Mouse (Mus musculus): ENCODE measurements around the gene Olfr959. TPM values are rescaled to one million over a fixed set of nuclear protein-coding genes. Genes with fewer than 3 reads are reported as not detected.

Olfr959 gene
- polyA plus RNA-seq, 1 experiment from 2014 or later, result not detected

DNA sequence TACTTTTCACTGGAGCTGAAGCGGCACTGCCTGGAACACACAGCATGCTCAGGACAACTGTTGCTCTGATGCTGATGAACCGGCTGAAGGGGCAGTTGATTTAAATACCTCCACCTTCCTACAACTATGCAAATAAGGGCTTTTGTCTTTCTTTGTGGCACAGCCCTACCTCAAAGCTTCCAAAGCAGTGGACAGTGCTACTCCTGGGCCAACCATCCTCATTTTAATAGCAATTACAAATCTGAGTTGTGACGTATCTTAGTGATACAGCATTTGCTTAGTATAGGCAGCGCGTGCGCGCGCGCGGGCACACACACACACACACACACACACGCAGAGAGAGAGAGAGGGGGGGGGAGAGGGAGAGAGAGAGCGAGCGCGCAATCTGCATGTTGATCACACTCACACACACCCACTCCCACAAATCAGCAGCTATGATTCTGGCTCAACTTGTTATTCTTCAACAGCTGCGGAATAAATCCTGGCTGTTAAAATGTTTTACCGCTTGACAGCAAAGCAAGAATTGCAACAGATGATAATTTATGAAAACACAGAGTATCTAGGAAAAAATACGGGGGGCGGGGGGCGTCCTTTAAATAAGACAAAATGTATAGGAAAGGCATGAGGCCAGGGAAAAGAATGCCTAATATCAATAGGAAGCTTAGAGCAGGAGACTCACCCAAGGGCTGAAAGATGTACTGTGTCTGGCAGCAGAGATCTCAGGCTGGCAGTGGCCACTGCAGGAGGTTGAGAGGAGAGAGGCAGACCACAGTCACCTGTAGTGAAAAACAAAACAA, 27.4 kb upstream of the Olfr959 start:
- Histone ChIP-seq H3K4me3 (replicated peaks; ENCODE audit: low read length) (peak overlapping the region; percentile 42), H3K9me3 (ENCODE audit: control insufficient read depth, low read length) (no peaks in the 10 kb centered on the region), H3K27me3 (replicated peaks; ENCODE audit: control insufficient read depth, insufficient read depth, low read length) (no peaks in the 10 kb centered on the region), H3K4me2 (ENCODE audit: low read length) (peak overlapping the region; percentile 63), H3K36me3 (ENCODE audit: control insufficient read depth, insufficient read depth) (no peaks in the 10 kb centered on the region), H3K27ac (ENCODE audit: low read length) (peak overlapping the region; percentile 59; the same call in 1 of the 2 replicates), H3K4me1 (replicated peaks; ENCODE audit: control insufficient read depth, insufficient read depth, low read length) (peaks cover 10% of the 10 kb centered on the region), H3K9ac (replicated peaks; ENCODE audit: low read depth, low read length) (peak overlapping the region; percentile 43; the same call in 1 of the 2 replicates)
- WGBS, result 0% methylated on average over 19 of the region's 19 CpGs
- peak; percentile 95 for ATAC-seq

DNA sequence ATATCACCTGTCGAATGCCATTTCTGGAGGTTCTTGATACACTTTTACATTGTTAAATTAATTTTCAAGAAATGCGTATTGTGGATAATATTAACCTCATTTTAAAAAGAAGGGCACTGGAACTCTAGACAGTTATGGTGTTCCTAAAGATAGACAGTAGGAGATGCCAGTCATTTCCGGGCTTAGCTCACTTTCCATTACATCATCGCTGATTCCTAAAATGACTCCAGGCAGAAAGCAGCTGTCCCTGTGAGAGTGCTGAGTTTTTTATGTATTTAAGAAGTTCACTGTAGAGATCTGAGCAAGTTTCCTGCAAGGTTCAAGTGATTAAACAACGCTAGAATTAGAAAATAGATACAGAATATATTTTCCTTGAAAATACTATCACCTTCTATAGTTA, 1.7 kb upstream of the Olfr959 start:
- Histone ChIP-seq H3K9ac (replicated peaks; ENCODE audit: low read depth, low read length) (no peak overlapping the region), H3K36me3 (ENCODE audit: control insufficient read depth, insufficient read depth) (no peaks in the 10 kb centered on the region), H3K4me1 (replicated peaks; ENCODE audit: control insufficient read depth, insufficient read depth, low read length) (no peaks in the 10 kb centered on the region), H3K4me3 (replicated peaks; ENCODE audit: low read length) (no peak overlapping the region), H3K9me3 (ENCODE audit: control insufficient read depth, low read length) (no peaks in the 10 kb centered on the region), H3K27me3 (replicated peaks; ENCODE audit: control insufficient read depth, insufficient read depth, low read length) (no peaks in the 10 kb centered on the region), H3K27ac (ENCODE audit: low read length) (no peak overlapping the region), H3K4me2 (ENCODE audit: low read length) (no peak overlapping the region)
- 91% methylated on average over 5 of the region's 5 CpGs for WGBS
- no peak for ATAC-seq

DNA sequence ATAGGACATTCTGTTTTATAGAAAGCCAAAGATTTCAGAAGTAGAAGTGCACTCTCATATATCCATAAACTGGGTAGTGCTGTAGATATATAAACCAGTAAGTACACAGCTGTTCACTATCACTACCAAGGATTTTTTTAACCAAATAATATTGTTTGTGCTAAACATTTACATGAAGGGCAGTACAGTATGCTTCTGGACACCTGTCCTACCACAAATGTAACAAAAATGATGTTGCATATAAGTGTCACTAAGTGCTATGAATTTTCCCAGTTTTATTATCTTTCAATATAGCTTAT, 17.1 kb downstream of the Olfr959 start:
- H3K27me3 ChIP-seq (replicated peaks; ENCODE audit: control insufficient read depth, insufficient read depth, low read length), result no peaks in the 10 kb centered on the region
- H3K9ac ChIP-seq (replicated peaks; ENCODE audit: low read depth, low read length), result no peak overlapping the region
- no peaks in the 10 kb centered on the region for H3K36me3 ChIP-seq (ENCODE audit: control insufficient read depth, insufficient read depth)
- H3K27ac ChIP-seq (ENCODE audit: low read length), result no peak overlapping the region; the same call in 1 of the 2 replicates
- peak; percentile 53 for ATAC-seq
- no peak overlapping the region for H3K4me2 ChIP-seq (ENCODE audit: low read length)
- H3K9me3 ChIP-seq (ENCODE audit: control insufficient read depth, low read length), result no peaks in the 10 kb centered on the region
- peaks cover 4% of the 10 kb centered on the region; the same call in 1 of the 2 replicates for H3K4me1 ChIP-seq (replicated peaks; ENCODE audit: control insufficient read depth, insufficient read depth, low read length)
- no peak overlapping the region for H3K4me3 ChIP-seq (replicated peaks; ENCODE audit: low read length)

DNA sequence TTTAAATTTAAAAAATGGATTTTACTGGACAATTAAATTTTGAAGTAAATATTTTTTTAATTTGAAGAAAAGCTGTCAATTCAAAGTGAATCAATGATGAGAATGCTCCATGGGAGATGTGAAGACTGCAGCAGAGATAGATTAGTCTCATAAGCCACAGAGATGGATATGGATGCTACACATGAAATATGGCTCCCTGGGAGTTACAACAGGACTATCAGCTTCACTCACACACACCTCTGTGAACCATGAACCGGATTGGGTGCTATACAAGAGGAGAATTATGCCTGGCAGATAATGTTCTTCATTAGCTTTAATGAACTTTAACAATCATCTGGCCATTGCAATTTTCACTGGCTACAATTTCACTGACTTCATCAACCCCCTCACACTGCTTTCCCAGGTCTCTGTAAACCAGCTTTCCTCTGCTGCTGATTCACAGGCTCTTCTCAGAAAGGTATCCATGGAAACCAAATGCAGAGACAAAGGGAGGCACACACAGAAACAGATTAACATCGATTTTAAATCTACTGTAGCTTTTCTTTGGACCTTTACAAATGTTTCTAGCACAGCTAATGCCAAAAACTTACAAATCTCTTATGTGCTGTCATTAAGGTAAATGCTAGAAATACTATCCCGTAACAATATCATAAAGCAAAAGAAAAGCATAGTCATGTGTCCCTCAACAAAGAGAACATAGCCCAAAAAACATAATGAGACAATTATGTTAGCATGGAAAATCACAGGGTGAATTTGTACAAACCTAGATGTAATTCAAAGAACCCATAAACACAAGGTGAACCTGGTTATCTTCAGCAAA, 17.6 kb downstream of the Olfr959 start:
- peak; percentile 95 for ATAC-seq
- H3K4me3 ChIP-seq (replicated peaks; ENCODE audit: low read length), result no peak overlapping the region
- H3K4me1 ChIP-seq (replicated peaks; ENCODE audit: control insufficient read depth, insufficient read depth, low read length), result peaks cover 4% of the 10 kb centered on the region; the same call in 1 of the 2 replicates
- H3K9ac ChIP-seq (replicated peaks; ENCODE audit: low read depth, low read length), result no peak overlapping the region
- no peaks in the 10 kb centered on the region for H3K27me3 ChIP-seq (replicated peaks; ENCODE audit: control insufficient read depth, insufficient read depth, low read length)
- peak overlapping the region; percentile 11; the same call in 1 of the 2 replicates for H3K4me2 ChIP-seq (ENCODE audit: low read length)
- no peaks in the 10 kb centered on the region for H3K9me3 ChIP-seq (ENCODE audit: control insufficient read depth, low read length)
- whole genome bisulfite sequencing, result 13% methylated on average over 3 of the region's 3 CpGs
- no peaks in the 10 kb centered on the region for H3K36me3 ChIP-seq (ENCODE audit: control insufficient read depth, insufficient read depth)
- peak overlapping the region; percentile 80 for H3K27ac ChIP-seq (ENCODE audit: low read length)

GRCm38 (mm10) chr9:39553946-39554345, 21.4 kb downstream of the Olfr959 start, which contains the start of gene Olfr958:
TSS of gene Olfr958 (minus strand) at chr9:39554054.
- H3K4me2 ChIP-seq (ENCODE audit: low read length), result no peak within 1 kb of the TSS
- WGBS, result 47% methylated on average over 2 of the region's 2 CpGs
- no peaks in the 10 kb centered on the region for H3K9me3 ChIP-seq (ENCODE audit: control insufficient read depth, low read length)
- no peak within 1 kb of the TSS for H3K9ac ChIP-seq (replicated peaks; ENCODE audit: low read depth, low read length)
- H3K4me1 ChIP-seq (replicated peaks; ENCODE audit: control insufficient read depth, insufficient read depth, low read length), result peaks cover 4% of the 10 kb centered on the region; the same call in 1 of the 2 replicates
- H3K27me3 ChIP-seq (replicated peaks; ENCODE audit: control insufficient read depth, insufficient read depth, low read length), result no peaks in the 10 kb centered on the region
- H3K4me3 ChIP-seq (replicated peaks; ENCODE audit: low read length), result no peak within 1 kb of the TSS
- H3K36me3 ChIP-seq (ENCODE audit: control insufficient read depth, insufficient read depth), result no peaks in the 10 kb centered on the region
- ATAC-seq, result peak; percentile 41
- no peak within 1 kb of the TSS for H3K27ac ChIP-seq (ENCODE audit: low read length)

GRCm38 (mm10) chr9:39550806-39551205, 24.6 kb downstream of the Olfr959 start:
- Histone ChIP-seq H3K4me1 (replicated peaks; ENCODE audit: control insufficient read depth, insufficient read depth, low read length) (no peaks in the 10 kb centered on the region), H3K4me2 (ENCODE audit: low read length) (no peak overlapping the region), H3K9me3 (ENCODE audit: control insufficient read depth, low read length) (no peaks in the 10 kb centered on the region), H3K36me3 (ENCODE audit: control insufficient read depth, insufficient read depth) (no peaks in the 10 kb centered on the region), H3K4me3 (replicated peaks; ENCODE audit: low read length) (no peak overlapping the region), H3K27ac (ENCODE audit: low read length) (no peak overlapping the region), H3K9ac (replicated peaks; ENCODE audit: low read depth, low read length) (no peak overlapping the region), H3K27me3 (replicated peaks; ENCODE audit: control insufficient read depth, insufficient read depth, low read length) (no peaks in the 10 kb centered on the region)
- 70% methylated on average over 5 of the region's 5 CpGs for WGBS
- ATAC-seq, result no peak

- Histone ChIP-seq H3K27me3 (replicated peaks; ENCODE audit: control insufficient read depth, insufficient read depth, low read length) (no peaks in the 10 kb centered on the region), H3K4me2 (ENCODE audit: low read length) (no peak overlapping the region), H3K9ac (replicated peaks; ENCODE audit: low read depth, low read length) (no peak overlapping the region), H3K9me3 (ENCODE audit: control insufficient read depth, low read length) (no peaks in the 10 kb centered on the region), H3K36me3 (ENCODE audit: control insufficient read depth, insufficient read depth) (no peaks in the 10 kb centered on the region), H3K4me1 (replicated peaks; ENCODE audit: control insufficient read depth, insufficient read depth, low read length) (no peaks in the 10 kb centered on the region), H3K27ac (ENCODE audit: low read length) (no peak overlapping the region), H3K4me3 (replicated peaks; ENCODE audit: low read length) (no peak overlapping the region)
- 79% methylated on average over 1 of the region's 1 CpGs for whole genome bisulfite sequencing
- no peak for ATAC-seq
Measured at GRCm38 (mm10) chr9:39523616-39524285, 51.6 kb downstream of the Olfr959 start.

All from forebrain, embryonic 16.5 days (tissue).